Mouse (Mus musculus) cerebellum, adult 2 months (tissue): Measurements from ENCODE around the gene Dock1. TPM values are rescaled to one million over a fixed set of nuclear protein-coding genes. Genes with fewer than 3 reads are reported as not detected.
A peak's percentile ranks its signal among the peaks of the same experiment; 100 is the strongest.

ENCODE experiments used
- DNase-seq, 2 experiments: peaks; one replicate each; pipeline ENCODE4 v3.0.0; 2021
- H3K27ac ChIP-seq: fragments of 200-500 bp; 2 replicates; pipeline ENCODE4 v1.5.1; 2012; ENCODE audit warnings: low read length, control low read depth, inconsistent platforms; ENCODE audit not compliant: insufficient read depth
- H3K27me3 ChIP-seq: fragments of 200-500 bp; 2 replicates; pipeline ENCODE4 v1.6.1; 2012; ENCODE audit warnings: inconsistent platforms, mild to moderate bottlenecking, low read length, moderate library complexity; ENCODE audit not compliant: control insufficient read depth, insufficient read depth
- H3K4me1 ChIP-seq: fragments of 200-500 bp; 2 replicates; pipeline ENCODE4 v1.6.1; 2011; ENCODE audit warnings: low read length; ENCODE audit not compliant: control insufficient read depth, insufficient read depth
- H3K4me3 ChIP-seq: fragments of 200-500 bp; replicated peaks from 2 replicates; pipeline ENCODE3; 2011; ENCODE audit warnings: mild to moderate bottlenecking, low read depth, low read length, control low read depth; ENCODE audit not compliant: insufficient read depth
- CTCF ChIP-seq: fragments of 200-500 bp; IDR thresholded peaks from 2 replicates; pipeline ENCODE4 v1.5.1; 2011; ENCODE audit warnings: low read depth, mild to moderate bottlenecking, control low read depth, low read length, moderate library complexity, borderline replicate concordance; ENCODE audit not compliant: insufficient read depth
- POLR2A ChIP-seq: fragments of 200-500 bp; IDR thresholded peaks from 2 replicates; pipeline ENCODE4 v1.6.1; 2011; ENCODE audit warnings: low read length, control low read depth, borderline replicate concordance; ENCODE audit not compliant: insufficient read depth
- WGBS: fragments of 180-500 bp; shearing (Covaris S2); methylation state at CpG from one replicate; pipeline ENCODE4 v1.1.7; 2018; 5-methylcytosine and 5-hydroxymethylcytosine counted together
- polyA plus RNA-seq: library from polyadenylated mRNA; depleted of rRNA; stranded (reverse); fragments of >200 nt; gene quantifications from 2 replicates; pipeline ENCODE4 v1.2.3, GENCODE M21; 2012

Dock1 gene
- polyA plus RNA-seq, 1 experiment: 16.9 TPM

GRCm38 (mm10) chr7:135158381-135158780, 487.9 kb downstream of the Dock1 start:
- H3K27ac ChIP-seq: no peak overlapping the region
- no peak overlapping the region for H3K4me3 ChIP-seq
- no peak for DNase-seq
- H3K27me3 ChIP-seq: no peaks in the 10 kb centered on the region
- TF ChIP-seq CTCF: no peak
- WGBS: 96% methylated on average over 10 of the region's 10 CpGs
- no peaks in the 10 kb centered on the region for H3K4me1 ChIP-seq

DNA sequence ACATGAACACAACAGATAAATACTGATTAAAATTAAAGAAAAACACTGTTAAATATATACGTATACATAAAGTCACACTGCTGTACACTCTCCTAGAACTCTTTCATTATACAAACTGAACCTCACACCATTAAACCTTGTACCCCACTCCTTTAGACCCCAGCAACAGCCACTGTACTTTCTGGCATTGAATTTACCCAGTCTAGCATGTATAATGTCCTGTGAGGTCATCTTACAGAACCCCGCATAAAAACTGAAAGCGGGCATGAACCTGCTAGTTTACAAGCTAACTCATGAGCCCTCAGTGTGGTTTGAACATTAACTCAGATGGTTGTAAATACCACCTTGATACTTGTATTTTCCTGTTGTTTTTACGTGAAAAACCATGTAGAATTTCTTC, 489.2 kb downstream of the Dock1 start:
- DNase-seq: no peak
- TF ChIP-seq CTCF (no peak), POLR2A (no peak)
- H3K27me3 ChIP-seq: no peaks in the 10 kb centered on the region
- no peak overlapping the region for H3K27ac ChIP-seq
- H3K4me1 ChIP-seq: no peaks in the 10 kb centered on the region
- 83% methylated on average over 4 of the region's 4 CpGs for WGBS
- no peak overlapping the region for H3K4me3 ChIP-seq

- peak; percentile 59 for TF ChIP-seq CTCF
- no peak for TF ChIP-seq POLR2A
- H3K4me3 ChIP-seq: no peak overlapping the region
- H3K27me3 ChIP-seq: no peaks in the 10 kb centered on the region
- no peak overlapping the region for H3K27ac ChIP-seq
- no peaks in the 10 kb centered on the region for H3K4me1 ChIP-seq
- DNase-seq: peak; percentile 35 to 39
- 46% methylated on average over 3 of the region's 3 CpGs for WGBS
Measured at GRCm38 (mm10) chr7:135165155-135165554, 494.7 kb downstream of the Dock1 start.

GRCm38 (mm10) chr7:135169936-135170335, 499.5 kb downstream of the Dock1 start:
- TF ChIP-seq CTCF (no peak), POLR2A (no peak)
- H3K27ac ChIP-seq: no peak overlapping the region
- WGBS: 81% methylated on average over 4 of the region's 4 CpGs
- H3K4me1 ChIP-seq: no peaks in the 10 kb centered on the region
- H3K4me3 ChIP-seq: no peak overlapping the region
- DNase-seq: no peak
- no peaks in the 10 kb centered on the region for H3K27me3 ChIP-seq

DNA sequence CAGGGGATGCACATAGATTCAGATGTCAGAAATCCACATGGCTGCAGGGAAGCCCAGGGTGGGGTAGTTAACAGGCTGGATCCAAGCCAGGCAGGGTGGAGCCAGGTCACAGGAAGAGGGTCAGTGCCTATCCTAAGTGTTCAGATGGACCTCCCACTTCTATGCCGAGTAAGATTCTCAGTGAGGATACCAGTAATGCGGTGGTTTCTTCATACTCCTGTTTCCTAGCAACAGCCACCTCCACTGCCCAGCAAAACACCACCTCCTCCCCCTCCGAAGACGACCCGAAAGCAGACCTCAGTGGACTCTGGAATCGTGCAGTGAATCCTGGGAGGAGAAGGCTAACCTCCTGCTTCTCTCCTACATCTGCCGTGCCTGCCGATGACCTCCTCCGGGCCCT, 501.8 kb downstream of the Dock1 start:
- no peak for DNase-seq
- Histone ChIP-seq H3K27me3 (no peaks in the 10 kb centered on the region), H3K4me3 (no peak overlapping the region), H3K27ac (no peak overlapping the region), H3K4me1 (no peaks in the 10 kb centered on the region)
- 21% methylated on average over 9 of the region's 9 CpGs for WGBS
- TF ChIP-seq CTCF (no peak), POLR2A (no peak)

DNA sequence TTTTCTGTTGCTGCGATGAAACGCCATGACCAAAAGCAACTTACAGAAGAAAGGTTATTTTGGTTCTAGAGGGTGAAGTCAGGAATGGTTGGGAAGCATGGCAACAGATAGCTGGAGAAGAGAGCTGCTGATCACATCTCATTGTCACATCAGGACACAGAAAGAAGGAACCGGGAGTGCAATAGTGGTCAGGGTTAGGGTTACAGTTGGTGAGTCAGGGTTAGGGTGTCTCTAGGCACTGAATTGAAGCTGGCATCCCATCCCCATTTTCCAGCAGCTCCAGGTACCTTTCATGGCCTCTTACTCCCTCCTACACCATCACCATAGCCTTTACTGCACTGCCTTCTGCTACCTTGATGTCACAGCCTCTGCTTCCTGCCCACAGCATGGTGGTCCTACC, 523.7 kb downstream of the Dock1 start:
- WGBS: 96% methylated on average over 3 of the region's 3 CpGs
- no peak for DNase-seq
- H3K27me3 ChIP-seq: no peaks in the 10 kb centered on the region

DNA sequence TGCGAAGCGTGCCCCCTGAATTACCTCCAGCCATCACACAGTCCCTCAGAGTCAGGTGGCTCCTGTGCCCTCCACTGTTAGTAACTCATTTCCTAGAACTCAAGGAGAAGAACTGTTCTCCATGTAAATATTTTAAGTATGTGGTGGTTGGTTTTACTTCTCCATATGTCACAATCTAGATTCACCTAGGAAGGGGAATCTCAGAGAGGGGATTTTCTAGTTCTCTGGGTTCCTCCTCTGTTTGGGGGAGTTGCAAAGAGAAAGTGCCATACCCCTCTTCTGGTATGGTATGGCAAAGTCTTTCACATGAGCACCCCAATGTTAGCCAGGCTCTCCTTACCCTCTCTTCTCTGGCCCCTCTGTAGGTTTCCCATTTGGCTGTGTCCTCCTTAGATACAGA, 525.2 kb downstream of the Dock1 start:
- no peak overlapping the region for H3K27ac ChIP-seq
- no peak for TF ChIP-seq CTCF
- 98% methylated on average over 2 of the region's 2 CpGs for WGBS
- no peaks in the 10 kb centered on the region for H3K27me3 ChIP-seq
- no peak overlapping the region for H3K4me3 ChIP-seq
- DNase-seq: no peak
- H3K4me1 ChIP-seq: no peaks in the 10 kb centered on the region

More for the DNA sequence above, 523.7 kb downstream of the Dock1 start:
- H3K4me1 ChIP-seq: no peaks in the 10 kb centered on the region
- TF ChIP-seq POLR2A (no peak), CTCF (no peak)
- no peak overlapping the region for H3K4me3 ChIP-seq
- H3K27ac ChIP-seq: no peak overlapping the region

DNA sequence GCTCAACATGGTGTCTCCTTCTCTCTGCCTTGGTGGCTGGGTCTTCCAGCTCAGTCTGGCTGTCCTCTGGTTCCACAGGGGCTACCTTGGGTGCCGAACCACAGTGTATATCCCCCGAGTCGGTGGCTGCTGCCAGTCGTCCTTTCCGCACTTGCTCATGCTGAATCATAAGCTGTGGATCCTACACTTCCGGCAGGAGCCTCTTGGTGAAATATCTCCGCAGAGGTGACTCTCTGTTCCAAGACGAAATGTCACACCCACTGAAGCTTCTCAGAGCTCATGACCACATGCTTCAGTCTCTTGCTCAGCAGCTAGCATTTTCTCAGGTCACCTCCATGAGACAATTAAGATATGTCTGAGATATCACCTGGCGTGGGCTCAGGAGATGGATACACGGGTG, 526.4 kb downstream of the Dock1 start:
- no peaks in the 10 kb centered on the region for H3K4me1 ChIP-seq
- 89% methylated on average over 10 of the region's 10 CpGs for WGBS
- no peaks in the 10 kb centered on the region; the same call in 1 of the 2 replicates for H3K27me3 ChIP-seq
- no peak overlapping the region for H3K27ac ChIP-seq
- TF ChIP-seq POLR2A (no peak), CTCF (no peak)
- H3K4me3 ChIP-seq: no peak overlapping the region
- no peak for DNase-seq
